Mouse (Mus musculus) thymus, adult 2 months (tissue): ENCODE measurements around the gene Tmem191c. TPM values are rescaled to one million over a fixed set of nuclear protein-coding genes. Genes with fewer than 3 reads are reported as not detected.

ENCODE experiments used
- DNase-seq: peaks from one replicate; pipeline ENCODE4 v3.0.0; 2021
- H3K27ac ChIP-seq: fragments of 200-500 bp; 2 replicates; pipeline ENCODE4 v1.5.1; 2012; ENCODE audit warnings: low read length, control low read depth; ENCODE audit not compliant: control insufficient read depth, insufficient read depth
- H3K27me3 ChIP-seq: fragments of 200-500 bp; 2 replicates; pipeline ENCODE4 v1.6.1; 2012; ENCODE audit warnings: mild to moderate bottlenecking, low read length, moderate library complexity, mixed read lengths; ENCODE audit not compliant: control insufficient read depth, insufficient read depth
- H3K36me3 ChIP-seq: fragments of 200-500 bp; 2 replicates; pipeline ENCODE4 v1.6.1; 2012; ENCODE audit warnings: mild to moderate bottlenecking, low read length, moderate library complexity; ENCODE audit not compliant: control insufficient read depth, insufficient read depth
- H3K4me1 ChIP-seq: fragments of 200-500 bp; replicated peaks from 2 replicates; pipeline ENCODE4 v1.6.1; 2012; ENCODE audit warnings: low read length; ENCODE audit not compliant: control insufficient read depth, insufficient read depth
- H3K4me3 ChIP-seq: fragments of 200-500 bp; 2 replicates; pipeline ENCODE4 v1.5.1; 2012; ENCODE audit warnings: mild to moderate bottlenecking, low read length, control low read depth, moderate library complexity; ENCODE audit not compliant: control insufficient read depth, insufficient read depth
- CTCF ChIP-seq: fragments of 200-500 bp; IDR thresholded peaks from 2 replicates; pipeline ENCODE4 v1.5.1; 2012; ENCODE audit warnings: mild to moderate bottlenecking, control low read depth, low read length, moderate library complexity, borderline replicate concordance; ENCODE audit not compliant: control insufficient read depth, poor library complexity, insufficient read depth; ENCODE audit errors: extremely low read depth
- POLR2A ChIP-seq: fragments of 200-500 bp; IDR thresholded peaks from 2 replicates; pipeline ENCODE4 v1.6.1; 2012; ENCODE audit warnings: mild to moderate bottlenecking, low read length, control low read depth, moderate library complexity; ENCODE audit not compliant: control insufficient read depth, poor library complexity, insufficient read depth; ENCODE audit errors: extremely low read depth
- WGBS: fragments of 180-500 bp; shearing (Covaris S2); methylation state at CpG from one replicate; pipeline ENCODE4 v1.1.7; 2018; 5-methylcytosine and 5-hydroxymethylcytosine counted together
- polyA plus RNA-seq: library from polyadenylated mRNA; depleted of rRNA; stranded (reverse); fragments of >200 nt; gene quantifications from 2 replicates; pipeline ENCODE4 v1.2.3, GENCODE M21; 2012

The Tmem191c gene
- polyA plus RNA-seq, 1 experiment, result 72.6 TPM

- 97% methylated on average over 5 of the region's 5 CpGs for WGBS
- Histone ChIP-seq H3K36me3 (peaks cover 38% of the 10 kb centered on the region), H3K4me1 (no peaks in the 10 kb centered on the region)
Observed at GRCm38 (mm10) chr16:17312531-17312930, 36.7 kb downstream of the Tmem191c start.

DNA sequence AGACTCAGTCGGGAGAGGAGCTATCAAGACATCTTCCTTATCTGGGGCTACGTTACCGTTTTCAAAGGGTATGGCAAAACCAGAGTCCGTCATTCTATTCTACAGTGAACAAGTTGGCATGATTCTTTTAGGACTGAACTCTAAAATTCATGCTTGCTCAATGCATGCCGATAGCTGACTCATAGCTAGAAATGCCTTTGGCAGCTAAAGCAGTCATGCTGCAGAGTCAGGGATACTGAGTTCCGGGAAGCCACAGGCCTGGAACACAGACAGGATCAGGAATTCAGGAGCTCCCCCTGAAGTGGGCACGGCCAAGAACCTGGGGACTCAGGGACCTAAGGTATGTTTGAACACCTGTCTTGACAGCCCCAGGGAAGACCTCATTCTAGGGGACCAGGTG lies 40.7 kb downstream of the Tmem191c start:
- no peak overlapping the region for H3K27ac ChIP-seq
- WGBS, result 98% methylated on average over 7 of the region's 7 CpGs
- H3K27me3 ChIP-seq, result no peaks in the 10 kb centered on the region
- H3K36me3 ChIP-seq, result peaks cover 37% of the 10 kb centered on the region
- H3K4me1 ChIP-seq, result no peaks in the 10 kb centered on the region
- no peak for TF ChIP-seq CTCF
- TF ChIP-seq POLR2A, result no peak
- DNase-seq, result no peak
- H3K4me3 ChIP-seq, result no peak overlapping the region

More at GRCm38 (mm10) chr16:17312531-17312930, 36.7 kb downstream of the Tmem191c start:
- no peak overlapping the region for H3K27ac ChIP-seq
- no peak for DNase-seq
- H3K27me3 ChIP-seq, result no peaks in the 10 kb centered on the region
- no peak overlapping the region for H3K4me3 ChIP-seq
- TF ChIP-seq CTCF (no peak), POLR2A (no peak)

- WGBS, result 97% methylated on average over 5 of the region's 5 CpGs
- TF ChIP-seq CTCF (no peak), POLR2A (no peak)
Observed at GRCm38 (mm10) chr16:17321481-17321880, 45.6 kb downstream of the Tmem191c start.

GRCm38 (mm10) chr16:17324745-17325144 lies 48.9 kb downstream of the Tmem191c start:
- 95% methylated on average over 5 of the region's 5 CpGs for WGBS
- Histone ChIP-seq H3K4me3 (no peak overlapping the region), H3K27ac (no peak overlapping the region), H3K27me3 (no peaks in the 10 kb centered on the region), H3K4me1 (0 out of 2 replicates have a peak, but pooled peaks cover 2% of the 10 kb centered on the region), H3K36me3 (peaks cover 30% of the 10 kb centered on the region)
- TF ChIP-seq POLR2A, result no peak
- TF ChIP-seq CTCF, result no peak
- no peak for DNase-seq

More at GRCm38 (mm10) chr16:17321481-17321880, 45.6 kb downstream of the Tmem191c start:
- Histone ChIP-seq H3K27me3 (no peaks in the 10 kb centered on the region), H3K27ac (no peak overlapping the region), H3K4me3 (no peak overlapping the region), H3K36me3 (peaks cover 53% of the 10 kb centered on the region), H3K4me1 (no peaks in the 10 kb centered on the region)
- no peak for DNase-seq

GRCm38 (mm10) chr16:17326064-17326463 lies 50.2 kb downstream of the Tmem191c start:
- Histone ChIP-seq H3K27ac (no peak overlapping the region), H3K4me3 (no peak overlapping the region), H3K36me3 (peaks cover 30% of the 10 kb centered on the region), H3K4me1 (0 out of 2 replicates have a peak, but pooled peaks cover 2% of the 10 kb centered on the region), H3K27me3 (no peaks in the 10 kb centered on the region)
- DNase-seq, result no peak
- 89% methylated on average over 2 of the region's 2 CpGs for WGBS
- TF ChIP-seq CTCF, result no peak
- no peak for TF ChIP-seq POLR2A

DNA sequence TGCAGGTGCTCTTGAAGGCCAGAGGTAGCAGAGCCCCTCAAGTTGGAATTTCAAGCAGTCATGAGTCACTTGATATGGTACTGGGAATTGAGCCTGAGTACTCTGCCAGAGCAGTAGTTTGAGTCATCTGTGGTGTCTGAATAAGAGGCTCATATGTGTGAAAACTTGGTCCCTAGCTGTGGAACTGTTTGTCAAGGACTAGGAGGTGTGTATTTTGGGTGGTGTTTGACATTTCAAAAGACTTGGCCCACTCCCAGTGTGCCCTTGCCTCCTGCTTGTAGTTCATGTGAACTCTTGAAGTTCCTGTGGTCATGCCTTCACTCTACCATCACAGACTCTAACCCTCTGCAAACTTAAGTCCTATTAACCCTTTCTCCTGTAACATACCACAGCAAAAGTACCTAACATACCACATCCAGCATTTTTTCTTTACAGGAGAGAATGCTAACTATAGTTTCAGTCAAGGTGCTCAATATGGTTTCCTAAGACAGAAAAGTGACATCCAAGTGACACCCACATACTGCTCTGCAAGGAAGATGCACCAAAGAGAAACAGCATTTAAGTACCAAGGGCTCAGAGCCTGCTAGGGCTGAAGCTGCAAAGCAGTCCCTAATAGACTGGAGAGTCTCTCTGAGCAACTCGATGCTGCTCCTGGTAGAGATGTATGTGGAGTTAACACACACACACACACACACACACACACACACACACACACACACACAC lies 54.1 kb downstream of the Tmem191c start:
- 86% methylated on average over 1 of the region's 1 CpGs for WGBS
- H3K4me1 ChIP-seq, result 0 out of 2 replicates have a peak, but pooled peaks cover 2% of the 10 kb centered on the region
- peaks cover 10% of the 10 kb centered on the region for H3K36me3 ChIP-seq
- H3K4me3 ChIP-seq, result no peak overlapping the region
- no peak for TF ChIP-seq POLR2A
- no peak for TF ChIP-seq CTCF
- no peak overlapping the region for H3K27ac ChIP-seq
- DNase-seq, result no peak
- H3K27me3 ChIP-seq, result no peaks in the 10 kb centered on the region
